Mouse (Mus musculus) testis, adult 2 months (tissue): ENCODE data around the gene Hist1h2ab.
"Not testable (repeated sequence)": the region's sequence is repeated elsewhere in the genome, so short reads cannot be mapped to it uniquely, and the experiment has no call there.

Experiments used
- CTCF ChIP-seq: fragments of 200-500 bp; IDR thresholded peaks from 2 replicates; pipeline ENCODE4 v1.5.1; 2012; ENCODE audit warnings: low read depth, mild to moderate bottlenecking, inconsistent platforms, low read length, moderate library complexity; ENCODE audit not compliant: control insufficient read depth, insufficient read depth, insufficient replicate concordance
- POLR2A ChIP-seq: fragments of 200-500 bp; IDR thresholded peaks from 2 replicates; pipeline ENCODE4 v1.6.1; 2012; ENCODE audit warnings: low read depth, mild to moderate bottlenecking, inconsistent platforms, low read length, moderate library complexity; ENCODE audit not compliant: control insufficient read depth

DNA sequence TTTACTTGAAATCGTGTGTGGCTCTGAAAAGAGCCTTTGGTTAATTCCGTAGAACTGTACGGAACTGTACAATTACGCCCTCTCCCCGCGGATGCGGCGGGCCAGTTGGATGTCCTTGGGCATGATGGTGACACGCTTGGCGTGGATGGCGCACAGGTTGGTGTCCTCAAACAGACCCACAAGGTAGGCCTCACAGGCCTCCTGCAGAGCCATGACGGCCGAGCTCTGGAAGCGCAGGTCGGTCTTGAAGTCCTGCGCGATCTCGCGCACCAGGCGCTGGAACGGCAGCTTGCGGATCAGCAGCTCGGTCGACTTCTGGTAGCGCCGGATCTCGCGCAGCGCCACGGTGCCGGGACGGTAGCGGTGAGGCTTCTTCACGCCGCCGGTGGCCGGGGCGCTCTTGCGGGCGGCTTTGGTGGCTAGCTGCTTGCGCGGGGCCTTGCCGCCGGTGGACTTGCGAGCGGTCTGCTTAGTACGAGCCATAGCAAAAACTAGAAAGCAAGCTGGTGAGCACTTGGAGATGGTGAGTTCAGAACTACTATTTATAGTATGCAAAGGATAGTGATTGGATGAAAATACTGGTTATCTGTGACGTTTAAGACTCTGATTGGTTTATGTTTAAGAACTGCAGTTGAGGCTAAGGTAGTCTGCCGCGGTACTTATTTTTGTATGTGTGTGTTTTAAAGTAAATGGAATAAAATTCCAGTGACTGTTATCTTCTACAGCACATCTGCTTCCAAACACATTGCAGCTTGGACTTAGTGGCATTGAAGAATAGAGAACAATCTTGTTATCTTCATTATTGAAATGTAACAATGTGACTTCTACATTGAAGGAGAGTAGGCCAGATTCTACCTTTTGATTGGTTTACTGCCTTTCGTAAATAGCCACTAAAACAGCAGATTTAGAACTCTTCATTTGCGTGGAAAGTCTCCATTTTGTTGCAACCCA lies 11.2 kb downstream of the Hist1h2ab start, which contains the start of gene Hist1h3a:
- not testable (repeated sequence) for TF ChIP-seq CTCF
- TF ChIP-seq POLR2A = peak; percentile 77
